Mouse (Mus musculus): ENCODE measurements around the gene Rbm7.
"Not testable (repeated sequence)": the region's sequence is repeated elsewhere in the genome, so short reads cannot be mapped to it uniquely, and the experiment has no call there.

The Rbm7 gene

GRCm38 (mm10) chr9:48480411-48481213 lies 14.5 kb downstream of the Rbm7 start, which contains the start of gene Rexo2:
Gene Rexo2, minus strand, starts transcription at chr9:48480623.
- DNase-seq (ENCODE audit: extremely low spot score): peak; percentile 90

GRCm38 (mm10) chr9:48479838-48480410 lies 15.2 kb downstream of the Rbm7 start:
- no peak for DNase-seq (ENCODE audit: extremely low spot score)

- no peak for DNase-seq (ENCODE audit: extremely low spot score)
These were observed 16.3 kb downstream of the Rbm7 start for GRCm38 (mm10) chr9:48478808-48479207.

- DNase-seq (ENCODE audit: extremely low spot score): no peak
These were observed 18.6 kb downstream of the Rbm7 start for GRCm38 (mm10) chr9:48476236-48477165.

GRCm38 (mm10) chr9:48474367-48474766 lies 20.7 kb downstream of the Rbm7 start:
- DNase-seq (ENCODE audit: extremely low spot score): no peak

GRCm38 (mm10) chr9:48473131-48473530 lies 22.0 kb downstream of the Rbm7 start:
- DNase-seq (ENCODE audit: extremely low spot score): no peak

- no peak for DNase-seq (ENCODE audit: extremely low spot score)
These were observed 22.6 kb downstream of the Rbm7 start for GRCm38 (mm10) chr9:48472441-48473025.

GRCm38 (mm10) chr9:48467471-48467870 lies 27.6 kb downstream of the Rbm7 start:
- DNase-seq (ENCODE audit: extremely low spot score): not testable (repeated sequence)

- DNase-seq (ENCODE audit: extremely low spot score): peak; percentile 53
These were observed 28.3 kb downstream of the Rbm7 start for GRCm38 (mm10) chr9:48466804-48467203.

- no peak for DNase-seq (ENCODE audit: extremely low spot score)
These were observed 29.4 kb downstream of the Rbm7 start for GRCm38 (mm10) chr9:48465671-48466070.

GRCm38 (mm10) chr9:48461545-48461944 lies 33.6 kb downstream of the Rbm7 start:
- DNase-seq (ENCODE audit: extremely low spot score): no peak

GRCm38 (mm10) chr9:48460720-48461119 lies 34.4 kb downstream of the Rbm7 start:
- DNase-seq (ENCODE audit: extremely low spot score): no peak

GRCm38 (mm10) chr9:48459391-48459790 lies 35.7 kb downstream of the Rbm7 start:
- no peak for DNase-seq (ENCODE audit: extremely low spot score)

GRCm38 (mm10) chr9:48458879-48459278 lies 36.2 kb downstream of the Rbm7 start:
- DNase-seq (ENCODE audit: extremely low spot score): no peak

- DNase-seq (ENCODE audit: extremely low spot score): no peak
These were observed 39.1 kb downstream of the Rbm7 start for GRCm38 (mm10) chr9:48455961-48456360.

GRCm38 (mm10) chr9:48450066-48450465 lies 45.0 kb downstream of the Rbm7 start:
- DNase-seq (ENCODE audit: extremely low spot score): no peak

- peak; percentile 28 for DNase-seq (ENCODE audit: extremely low spot score)
These were observed 47.3 kb downstream of the Rbm7 start for GRCm38 (mm10) chr9:48447783-48448209.

GRCm38 (mm10) chr9:48444821-48445220 lies 50.3 kb downstream of the Rbm7 start:
- DNase-seq (ENCODE audit: extremely low spot score): no peak

- no peak for DNase-seq (ENCODE audit: extremely low spot score)
These were observed 51.2 kb downstream of the Rbm7 start for GRCm38 (mm10) chr9:48443873-48444272.

Data from embryo, embryonic 9.5 days (tissue).